Mouse (Mus musculus): ENCODE results near the gene Dppa1. TPM values are rescaled to one million over a fixed set of nuclear protein-coding genes. Genes with fewer than 3 reads are reported as not detected.

Dppa1 gene
- not detected for polyA plus RNA-seq (2015; fragmentation: Illumina TruSeq; extraction: RNeasy Lipid Tissue Mini Kit (QIAGEN cat#74804); ENCODE audit: insufficient read depth, low read depth, low replicate concordance)

GRCm38 (mm10) chr11:46629211-46629795, at the start of gene Dppa1:
TSS of gene Dppa1 (minus strand) at chr11:46629261.

GRCm38 (mm10) chr11:46571327-46571726, 57.7 kb downstream of the Dppa1 start, which contains the start of gene BC053393:
TSS of gene BC053393 (plus strand) at chr11:46571536.

Other genes with a start within 250 kb of the Dppa1 start
- gene Itk, start 239.7 kb downstream of the Dppa1 start, polyA plus RNA-seq (2015; fragmentation: Illumina TruSeq; extraction: RNeasy Lipid Tissue Mini Kit (QIAGEN cat#74804); ENCODE audit: insufficient read depth, low read depth, low replicate concordance) = not detected
- gene Fam71b, start 232.7 kb downstream of the Dppa1 start, polyA plus RNA-seq (2015; fragmentation: Illumina TruSeq; extraction: RNeasy Lipid Tissue Mini Kit (QIAGEN cat#74804); ENCODE audit: insufficient read depth, low read depth, low replicate concordance) = not detected
- gene Med7, start 192.3 kb downstream of the Dppa1 start, polyA plus RNA-seq (2015; fragmentation: Illumina TruSeq; extraction: RNeasy Lipid Tissue Mini Kit (QIAGEN cat#74804); ENCODE audit: insufficient read depth, low read depth, low replicate concordance) = 5.3 TPM
- 0.42 TPM for gene Havcr2, start 174.3 kb downstream of the Dppa1 start, polyA plus RNA-seq (2015; fragmentation: Illumina TruSeq; extraction: RNeasy Lipid Tissue Mini Kit (QIAGEN cat#74804); ENCODE audit: insufficient read depth, low read depth, low replicate concordance)
- gene Gm12169, start 105.0 kb downstream of the Dppa1 start, polyA plus RNA-seq (2015; fragmentation: Illumina TruSeq; extraction: RNeasy Lipid Tissue Mini Kit (QIAGEN cat#74804); ENCODE audit: insufficient read depth, low read depth, low replicate concordance) = not detected
- gene BC053393, start 57.7 kb downstream of the Dppa1 start, polyA plus RNA-seq (2015; fragmentation: Illumina TruSeq; extraction: RNeasy Lipid Tissue Mini Kit (QIAGEN cat#74804); ENCODE audit: insufficient read depth, low read depth, low replicate concordance) = not detected
- not detected for gene Timd2, start 77.8 kb upstream of the Dppa1 start, polyA plus RNA-seq (2015; fragmentation: Illumina TruSeq; extraction: RNeasy Lipid Tissue Mini Kit (QIAGEN cat#74804); ENCODE audit: insufficient read depth, low read depth, low replicate concordance)
- gene Havcr1, start 105.8 kb upstream of the Dppa1 start, polyA plus RNA-seq (2015; fragmentation: Illumina TruSeq; extraction: RNeasy Lipid Tissue Mini Kit (QIAGEN cat#74804); ENCODE audit: insufficient read depth, low read depth, low replicate concordance) = not detected
- 2.9 TPM for gene Timd4, start 181.5 kb upstream of the Dppa1 start, polyA plus RNA-seq (2015; fragmentation: Illumina TruSeq; extraction: RNeasy Lipid Tissue Mini Kit (QIAGEN cat#74804); ENCODE audit: insufficient read depth, low read depth, low replicate concordance)

All from pancreas, adult 10 weeks (tissue).